Mouse (Mus musculus) E14TG2a.4 (cell line): ENCODE results near the gene Rnasek.
A peak's percentile ranks its signal among the peaks of the same experiment; 100 is the strongest.

Experiments used
- H3K27me3 ChIP-seq: 2 replicates; pipeline ENCODE4 v1.6.1; 2014; ENCODE audit warnings: low read length, control low read depth; ENCODE audit not compliant: insufficient read depth
- H3K36me3 ChIP-seq: 2 replicates; pipeline ENCODE4 v1.6.1; 2014; ENCODE audit warnings: low read length, control low read depth; ENCODE audit not compliant: insufficient read depth
- H3K4me1 ChIP-seq: replicated peaks from 2 replicates; pipeline ENCODE4 v1.6.1; 2014; ENCODE audit warnings: low read depth, low read length, control low read depth
- H3K4me3 ChIP-seq: replicated peaks from 2 replicates; pipeline ENCODE4 v1.5.1; 2014; ENCODE audit warnings: mild to moderate bottlenecking, low read length
- H3K9me3 ChIP-seq: 2 replicates; pipeline ENCODE4 v1.6.1; 2014; ENCODE audit warnings: low read length, control low read depth
- CTCF ChIP-seq: conservative IDR thresholded peaks from 2 replicates; pipeline ENCODE4 v1.5.1; 2014; ENCODE audit warnings: low read length
- NANOG ChIP-seq: IDR thresholded peaks from 2 replicates; pipeline ENCODE4 v1.6.1; 2014; ENCODE audit warnings: borderline replicate concordance, low read length, mixed read lengths
- POU5F1 ChIP-seq: IDR thresholded peaks from 2 replicates; pipeline ENCODE4 v1.6.1; 2014; ENCODE audit warnings: low read length, borderline replicate concordance

Gene Rnasek

DNA sequence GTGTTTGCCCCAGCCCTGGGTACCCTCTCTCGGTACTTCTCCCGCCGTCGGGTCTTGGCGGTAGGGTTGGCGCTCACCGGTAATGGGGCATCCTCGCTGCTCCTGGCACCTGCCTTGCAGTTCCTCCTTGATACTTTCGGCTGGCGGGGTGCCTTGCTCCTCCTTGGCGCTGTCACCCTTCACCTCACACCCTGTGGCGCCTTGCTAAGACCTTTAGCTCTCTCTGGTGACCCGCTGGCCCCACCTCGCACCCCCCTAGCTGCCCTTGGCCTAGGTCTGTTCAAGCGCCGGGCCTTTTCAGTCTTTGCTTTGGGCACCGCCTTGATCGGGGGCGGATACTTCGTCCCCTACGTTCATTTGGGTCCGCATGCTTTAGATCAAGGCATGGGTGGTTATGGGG lies 24.3 kb downstream of the Rnasek start:
- Histone ChIP-seq H3K4me3 (peak overlapping the region; percentile 74), H3K36me3 (peaks cover 28% of the 10 kb centered on the region), H3K9me3 (no peaks in the 10 kb centered on the region), H3K27me3 (peaks cover 78% of the 10 kb centered on the region), H3K4me1 (peaks cover 55% of the 10 kb centered on the region)
- TF ChIP-seq POU5F1: no peak
- TF ChIP-seq NANOG: no peak
- TF ChIP-seq CTCF: no peak

DNA sequence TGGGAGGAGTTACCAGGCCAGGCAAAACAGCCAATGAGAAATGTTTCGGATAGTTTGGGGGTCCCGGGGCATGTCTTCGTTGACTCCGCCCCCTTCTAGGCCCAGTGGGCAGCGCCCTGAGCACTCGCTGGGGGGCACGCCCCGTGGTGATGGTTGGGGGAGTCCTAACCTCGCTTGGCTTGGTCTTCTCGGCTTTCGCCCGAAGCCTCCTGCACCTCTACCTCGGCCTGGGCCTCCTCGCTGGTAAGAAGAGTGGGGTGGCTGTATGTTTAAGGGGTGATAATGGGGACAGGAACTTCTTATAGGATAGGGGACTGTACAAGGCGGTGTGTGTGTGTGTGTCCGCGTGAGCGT lies 24.8 kb downstream of the Rnasek start:
- peaks cover 74% of the 10 kb centered on the region for H3K27me3 ChIP-seq
- TF ChIP-seq POU5F1 (no peak), CTCF (no peak), NANOG (no peak)

DNA sequence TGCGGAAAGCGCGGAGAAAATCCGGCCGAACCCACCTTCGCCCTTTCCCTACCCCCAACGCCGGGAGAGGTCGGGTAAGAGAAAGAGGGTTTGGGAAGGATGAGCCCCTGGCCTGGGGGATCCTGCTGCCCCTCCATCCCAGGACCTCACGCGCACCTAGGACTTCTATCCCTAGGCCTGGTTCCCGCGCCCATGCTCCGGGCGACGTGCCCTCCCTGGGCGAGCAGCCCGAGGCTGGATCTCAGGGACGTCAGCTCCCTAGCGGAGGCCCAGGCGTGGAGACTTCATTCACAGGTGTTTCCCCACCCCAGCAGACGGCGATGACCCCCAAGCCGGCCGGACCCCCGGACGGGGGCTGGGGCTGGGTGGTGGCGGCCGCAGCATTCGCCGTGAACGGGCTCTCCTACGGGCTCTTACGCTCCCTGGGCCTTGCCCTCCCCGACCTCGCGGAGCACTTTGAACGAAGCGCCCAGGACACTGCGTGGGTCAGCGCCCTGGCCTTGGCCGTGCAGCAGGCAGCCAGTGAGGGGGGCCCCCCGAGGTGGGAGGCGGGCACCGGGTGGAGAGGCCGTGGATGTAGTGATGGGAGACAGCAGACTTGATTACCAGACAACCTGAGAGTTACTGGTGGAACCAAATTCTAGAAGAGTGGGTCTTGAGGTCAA lies 25.3 kb downstream of the Rnasek start:
- Histone ChIP-seq H3K36me3 (peaks cover 28% of the 10 kb centered on the region), H3K4me1 (peaks cover 47% of the 10 kb centered on the region), H3K27me3 (peaks cover 70% of the 10 kb centered on the region)

More for the DNA sequence above, 24.8 kb downstream of the Rnasek start:
- Histone ChIP-seq H3K4me3 (peak overlapping the region; percentile 74), H3K9me3 (no peaks in the 10 kb centered on the region), H3K4me1 (peaks cover 51% of the 10 kb centered on the region), H3K36me3 (peaks cover 28% of the 10 kb centered on the region)

DNA sequence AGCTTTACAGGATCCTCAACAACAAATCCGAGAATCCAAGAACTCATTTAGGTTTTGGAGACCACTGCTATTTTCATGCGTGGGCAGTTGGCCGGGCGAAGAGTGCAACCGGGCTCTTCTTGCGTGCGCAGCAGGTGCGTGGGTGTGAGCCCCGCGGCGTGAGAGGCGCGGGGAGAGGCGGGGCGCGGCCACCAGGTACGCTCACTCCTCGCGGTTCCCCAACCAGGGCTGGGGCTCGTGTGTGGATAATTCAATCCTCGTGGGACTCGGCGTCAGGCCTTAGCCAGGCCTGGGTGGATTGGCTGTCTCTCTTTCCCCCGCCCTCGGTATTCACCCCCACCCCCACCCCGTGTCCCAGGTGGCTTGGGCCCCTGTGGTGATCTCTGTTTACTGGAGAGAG lies 25.9 kb downstream of the Rnasek start:
- peaks cover 64% of the 10 kb centered on the region for H3K27me3 ChIP-seq
- peaks cover 47% of the 10 kb centered on the region for H3K4me1 ChIP-seq
- TF ChIP-seq NANOG (no peak), POU5F1 (no peak), CTCF (no peak)
- H3K36me3 ChIP-seq: peaks cover 24% of the 10 kb centered on the region
- H3K4me3 ChIP-seq: peak overlapping the region; percentile 74
- H3K9me3 ChIP-seq: no peaks in the 10 kb centered on the region

More for the DNA sequence above, 25.3 kb downstream of the Rnasek start:
- TF ChIP-seq CTCF: no peak
- TF ChIP-seq POU5F1: no peak
- TF ChIP-seq NANOG: no peak
- H3K9me3 ChIP-seq: no peaks in the 10 kb centered on the region
- H3K4me3 ChIP-seq: peak overlapping the region; percentile 74

DNA sequence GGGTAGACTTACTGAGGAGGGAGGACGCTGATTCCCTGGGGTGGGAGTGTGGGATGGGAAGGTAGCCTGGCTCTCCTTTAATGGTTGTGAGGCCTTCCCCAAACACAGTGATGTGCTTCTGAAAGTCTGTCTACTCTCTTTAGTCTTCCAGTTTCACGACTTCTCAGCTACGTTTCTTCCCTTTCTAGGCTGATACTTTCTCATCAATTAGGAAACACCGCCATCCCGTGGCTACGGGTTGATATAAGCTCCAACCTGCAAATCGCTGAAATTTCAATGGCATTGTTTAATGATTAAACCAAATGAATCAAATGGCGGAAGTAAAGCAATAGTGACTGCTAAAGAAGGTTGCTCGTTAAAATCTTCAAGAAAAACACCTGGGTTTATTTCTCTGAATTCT lies 26.7 kb downstream of the Rnasek start:
- Histone ChIP-seq H3K36me3 (peaks cover 15% of the 10 kb centered on the region), H3K27me3 (peaks cover 57% of the 10 kb centered on the region), H3K4me1 (peaks cover 49% of the 10 kb centered on the region), H3K9me3 (no peaks in the 10 kb centered on the region), H3K4me3 (no peak overlapping the region)
- TF ChIP-seq NANOG (no peak), POU5F1 (no peak), CTCF (peak; percentile 35)

DNA sequence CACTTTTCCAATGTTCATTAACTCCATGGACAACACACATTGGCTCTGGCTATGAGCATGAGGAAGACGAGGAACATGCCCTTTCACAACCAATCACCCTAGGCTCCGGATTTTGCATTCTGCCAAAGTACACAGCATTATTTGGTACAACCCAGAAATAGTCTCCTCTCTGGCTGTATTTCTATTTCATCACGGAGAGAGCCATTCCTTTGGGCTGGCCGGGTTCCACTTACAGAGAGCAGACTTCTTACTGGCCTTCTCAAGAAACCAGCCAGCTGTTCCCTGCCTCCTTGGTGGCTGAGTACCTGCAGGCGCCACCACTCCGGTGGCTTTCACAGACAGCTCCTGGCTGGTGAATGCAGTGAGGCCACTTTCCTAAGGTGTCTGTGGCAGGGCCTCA lies 27.2 kb downstream of the Rnasek start, which contains the start of gene Slc16a11:
Gene Slc16a11, plus strand, starts transcription at position 330 of the 400 bp plus-strand sequence.
- TF ChIP-seq NANOG (no peak), CTCF (no peak), POU5F1 (no peak)
- H3K4me1 ChIP-seq: peaks cover 49% of the 10 kb centered on the region

DNA sequence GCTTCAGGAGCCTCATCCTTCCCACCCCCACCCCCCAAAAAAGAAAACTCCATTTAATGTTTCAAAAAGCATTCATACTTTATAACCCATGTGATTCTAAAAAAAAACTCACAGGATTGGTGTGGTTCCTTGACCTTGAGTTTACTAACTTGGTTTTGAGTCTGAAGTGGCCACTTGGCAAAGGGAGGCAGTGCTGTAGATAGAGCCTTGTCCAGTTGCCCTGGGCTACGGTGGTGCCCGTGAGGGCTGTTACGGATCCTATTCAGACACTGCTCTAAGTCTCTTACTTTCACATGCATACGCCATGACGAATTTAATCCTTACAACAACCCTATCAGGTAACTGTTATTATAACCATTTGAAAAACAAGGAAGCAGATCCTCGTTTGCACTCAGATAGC lies 27.7 kb downstream of the Rnasek start:
- no peak for TF ChIP-seq POU5F1
- no peak for TF ChIP-seq NANOG
- TF ChIP-seq CTCF: no peak
- Histone ChIP-seq H3K4me3 (no peak overlapping the region), H3K4me1 (peaks cover 49% of the 10 kb centered on the region), H3K9me3 (no peaks in the 10 kb centered on the region), H3K36me3 (peaks cover 6% of the 10 kb centered on the region), H3K27me3 (peaks cover 48% of the 10 kb centered on the region)

More for the DNA sequence above, 27.2 kb downstream of the Rnasek start, which contains the start of gene Slc16a11:
- peaks cover 52% of the 10 kb centered on the region for H3K27me3 ChIP-seq
- no peaks in the 10 kb centered on the region for H3K9me3 ChIP-seq
- H3K36me3 ChIP-seq: peaks cover 10% of the 10 kb centered on the region
- peak within 1 kb of the TSS; percentile 74 for H3K4me3 ChIP-seq

DNA sequence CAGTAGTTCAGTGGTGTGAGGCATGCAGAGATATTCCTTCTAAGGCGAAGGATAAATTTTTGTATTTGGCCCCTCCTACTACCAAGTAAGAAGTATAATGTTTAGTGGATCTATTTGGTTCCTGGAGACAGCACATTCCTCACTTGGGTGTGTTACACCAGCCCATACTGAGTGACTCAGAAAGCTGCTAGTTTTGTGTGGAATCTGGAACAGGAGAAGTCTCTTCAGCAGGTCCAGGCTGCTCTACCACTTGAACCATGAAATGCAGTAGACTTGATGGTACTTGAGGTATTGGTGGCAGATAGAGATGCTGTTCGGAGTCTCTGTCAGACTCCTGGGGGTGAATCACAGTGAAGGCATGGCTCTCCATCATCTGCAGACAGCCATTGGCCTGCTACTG lies 29.0 kb downstream of the Rnasek start:
- H3K9me3 ChIP-seq: no peaks in the 10 kb centered on the region
- TF ChIP-seq NANOG (no peak), CTCF (no peak), POU5F1 (no peak)

DNA sequence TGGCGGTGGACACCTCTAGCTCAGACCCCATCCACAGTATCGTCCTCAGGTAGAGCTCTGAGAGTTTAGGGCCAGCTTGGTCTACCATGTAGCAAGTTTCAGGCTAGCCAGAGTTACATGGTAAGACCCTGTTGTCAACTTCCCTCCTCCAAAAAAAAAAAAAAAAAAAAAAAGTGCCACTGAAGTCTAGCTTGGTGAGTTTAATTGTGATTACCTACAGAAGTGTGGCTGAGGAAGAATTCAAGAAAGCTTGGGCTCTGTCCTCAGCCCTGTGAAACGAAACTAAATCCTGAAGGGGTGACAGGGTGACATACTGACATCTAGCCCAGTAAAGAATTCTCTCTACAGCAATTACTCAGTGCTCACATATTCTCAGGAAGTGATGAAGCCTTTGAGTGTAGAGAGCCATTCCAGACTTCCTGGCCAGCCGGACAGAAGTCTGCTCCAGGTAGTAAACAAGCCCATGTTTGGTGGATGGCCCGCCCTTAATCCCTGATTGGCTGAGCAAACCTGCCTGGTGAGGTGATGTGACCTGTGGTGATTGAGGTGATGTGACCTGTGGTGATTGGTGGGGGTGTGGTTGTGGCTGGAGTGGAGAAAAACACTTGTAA lies 30.8 kb downstream of the Rnasek start:
- H3K27me3 ChIP-seq: peaks cover 25% of the 10 kb centered on the region
- TF ChIP-seq CTCF (no peak), POU5F1 (no peak), NANOG (no peak)
- H3K4me3 ChIP-seq: 0 out of 2 replicates have a peak overlapping the region, but pooled peaks have one; percentile 13
- no peaks in the 10 kb centered on the region for H3K9me3 ChIP-seq
- no peaks in the 10 kb centered on the region for H3K36me3 ChIP-seq
- peaks cover 28% of the 10 kb centered on the region; the same call in 1 of the 2 replicates for H3K4me1 ChIP-seq

More for the DNA sequence above, 29.0 kb downstream of the Rnasek start:
- no peak overlapping the region for H3K4me3 ChIP-seq
- H3K36me3 ChIP-seq: no peaks in the 10 kb centered on the region
- peaks cover 46% of the 10 kb centered on the region for H3K4me1 ChIP-seq
- peaks cover 40% of the 10 kb centered on the region for H3K27me3 ChIP-seq
